In genomic region chr17:87332887-87333286, GRCm38 (mm10) we compare ENCODE assay signal across 21 mouse cellular contexts. TPM values are rescaled to one million over a fixed set of nuclear protein-coding genes. Genes with fewer than 3 reads are reported as not detected.
DNase-seq lines count a peak whose midpoint lies in the region; ATAC-seq and TF ChIP-seq lines count a peak whose summit lies in the region.
"Had no signal": no experiment of that assay in that cellular context is flagged by ENCODE, and none has a peak within 500 bp of the region (broad histone marks: within the 10 kb centered on the region; RNA-seq: fewer than 3 reads in every experiment).

No protein-coding gene starts in this region.

- 80% methylated on average over 6 of the region's 6 CpGs for WGBS in hindbrain, postnatal 0 days
- WGBS in hindbrain, embryonic 13.5 days, result 85% methylated on average over 6 of the region's 6 CpGs

- H3K27me3 ChIP-seq in hindbrain, postnatal 0 days (ENCODE audit: insufficient read depth, low read length), result no peaks in the 10 kb centered on the region
- H3K27me3 ChIP-seq in hindbrain, embryonic 13.5 days, result no peaks in the 10 kb centered on the region
- H3K27me3 ChIP-seq: liver, embryonic 12.5 days; megakaryocyte, embryonic 14.5 days; Patski had no signal

- peak overlapping the region; percentile 78; the same call in 1 of the 2 replicates for H3K27ac ChIP-seq in hindbrain, postnatal 0 days
- H3K27ac ChIP-seq in hindbrain, embryonic 13.5 days, result no peak overlapping the region
- H3K27ac ChIP-seq: embryonic facial prominence, embryonic 13.5 days; kidney, postnatal 0 days; liver, embryonic 12.5 days had no signal

- ATAC-seq in hindbrain, postnatal 0 days, result no peak
- ATAC-seq in hindbrain, embryonic 13.5 days (ENCODE audit: low FRiP score), result no peak
- ATAC-seq: CD4-positive, CD25-positive, alpha-beta regulatory T cell, adult 4 months; liver, embryonic 12.5 days; Patski had no signal

- H3K4me1 ChIP-seq in hindbrain, postnatal 0 days (ENCODE audit: insufficient read depth, low read length), result peaks cover 35% of the 10 kb centered on the region
- peaks cover 40% of the 10 kb centered on the region for H3K4me1 ChIP-seq in hindbrain, embryonic 13.5 days (replicated peaks)

- no peak overlapping the region for H3K9ac ChIP-seq in hindbrain, postnatal 0 days (replicated peaks; ENCODE audit: low read length)
- no peak overlapping the region for H3K9ac ChIP-seq in hindbrain, embryonic 13.5 days
- H3K9ac ChIP-seq: embryonic facial prominence, embryonic 13.5 days; liver, embryonic 12.5 days had no signal

- no peak overlapping the region for H3K4me2 ChIP-seq in hindbrain, postnatal 0 days (ENCODE audit: low read depth, low read length)
- H3K4me2 ChIP-seq in hindbrain, embryonic 13.5 days, result no peak overlapping the region
- H3K4me2 ChIP-seq: embryonic facial prominence, embryonic 13.5 days; liver, embryonic 12.5 days had no signal

- H3K36me3 ChIP-seq in hindbrain, postnatal 0 days (ENCODE audit: insufficient read depth, low read length), result no peaks in the 10 kb centered on the region
- no peaks in the 10 kb centered on the region for H3K36me3 ChIP-seq in hindbrain, embryonic 13.5 days

- TF ChIP-seq CTCF in hindbrain, postnatal 0 days (IDR thresholded peaks at IDR 0.05; ENCODE audit: low read depth), result no peak

- H3K9me3 ChIP-seq in hindbrain, postnatal 0 days (ENCODE audit: low read length), result no peaks in the 10 kb centered on the region
- no peaks in the 10 kb centered on the region for H3K9me3 ChIP-seq in hindbrain, embryonic 13.5 days
- H3K9me3 ChIP-seq: embryonic facial prominence, embryonic 13.5 days; liver, embryonic 12.5 days had no signal

- no peak overlapping the region for H3K4me3 ChIP-seq in hindbrain, postnatal 0 days (ENCODE audit: low read length)
- H3K4me3 ChIP-seq in hindbrain, embryonic 13.5 days, result no peak overlapping the region
- H3K4me3 ChIP-seq: embryonic facial prominence, embryonic 13.5 days; liver, embryonic 12.5 days; megakaryocyte, embryonic 14.5 days had no signal

- peak; percentile 43 for DNase-seq in cerebellum, adult 9-11 months
- DNase-seq in cerebellum, adult 11-12 months, result no peak
- DNase-seq in hindbrain, postnatal 0 days (ENCODE audit: low spot score), result no peak
- DNase-seq in right cerebral cortex, postnatal 36 days (ENCODE audit: low spot score in 2 of 2), result peak; percentile 47 to 67
- DNase-seq in right cerebral cortex, postnatal 4 days, result no peak
- no peak for DNase-seq in adrenal gland, postnatal 14 days
- DNase-seq: adrenal gland, postnatal 10 days; gastrocnemius, postnatal 10 days; heart, adult 18-20 months; heart, postnatal 4 days; kidney, adult 18-20 months; lung, adult 2 months; right cerebral cortex, postnatal 14 days; thymus, postnatal 25 days had no signal

RNA-seq across cellular contexts. Expression of gene Ttc7, which starts 50.2 kb away (rescaled TPM):
- 9.9 and 10.9 TPM in 2 replicates for total RNA-seq in hindbrain, postnatal 0 days (2014; rRNA removed)
- polyA plus RNA-seq in hindbrain, postnatal 0 days (2015; fragmentation: Nextera tagmentation; extraction: Ambion mirVana), result 9.0 and 13.3 TPM in 2 replicates
- 4.2 and 5.7 TPM in 2 replicates for polyA plus RNA-seq in hindbrain, embryonic 13.5 days (2015; fragmentation: Nextera tagmentation; extraction: Ambion mirVana)
- 13.2 TPM in 2 replicates for total RNA-seq in adrenal gland, postnatal 14 days (2021)

Comparison
In these comparisons a context has a peak if more than half of its experiments do, and no peak if none do; other contexts are left out.
1. DNase-seq: peak in cerebellum, adult 9-11 months (single experiment) and right cerebral cortex, postnatal 36 days (2 of 2); none in cerebellum, adult 11-12 months (single experiment), hindbrain, postnatal 0 days (single experiment), right cerebral cortex, postnatal 4 days (single experiment) and adrenal gland, postnatal 14 days (single experiment).